Mouse (Mus musculus) forebrain, embryonic 16.5 days (tissue): ENCODE measurements around the gene Arid1a. TPM values are rescaled to one million over a fixed set of nuclear protein-coding genes. Genes with fewer than 3 reads are reported as not detected.
"Not testable (repeated sequence)": the region's sequence is repeated elsewhere in the genome, so short reads cannot be mapped to it uniquely, and the experiment has no call there.

Source experiments
- ATAC-seq: fragments of 200-750 bp; cut with Nextera tagmentation; 2 replicates; pipeline ENCODE4 v1.8.0; 2017; ENCODE audit warnings: mild to moderate bottlenecking, moderate library complexity
- H3K27ac ChIP-seq: fragments of 300-500 bp; sonication (generic); 2 replicates; pipeline ENCODE4 v1.5.1; 2014; ENCODE audit warnings: low read length, control low read depth
- H3K27me3 ChIP-seq: fragments of 300-500 bp; sonication (generic); replicated peaks from 2 replicates; pipeline ENCODE4 v1.6.1; 2014; ENCODE audit warnings: low read length; ENCODE audit not compliant: control insufficient read depth, insufficient read depth
- H3K36me3 ChIP-seq: fragments of 300-500 bp; sonication (generic); 2 replicates; pipeline ENCODE4 v1.6.1; 2014; ENCODE audit not compliant: control insufficient read depth, insufficient read depth
- H3K4me1 ChIP-seq: fragments of 300-500 bp; sonication (generic); replicated peaks from 2 replicates; pipeline ENCODE4 v1.6.1; 2014; ENCODE audit warnings: low read length; ENCODE audit not compliant: control insufficient read depth, insufficient read depth
- H3K4me2 ChIP-seq: fragments of 300-500 bp; sonication (generic); 2 replicates; pipeline ENCODE4 v1.6.1; 2014; ENCODE audit warnings: mild to moderate bottlenecking, low read length, control low read depth
- H3K4me3 ChIP-seq: fragments of 300-500 bp; sonication (generic); replicated peaks from 2 replicates; pipeline ENCODE4 v1.5.1; 2014; ENCODE audit warnings: mild to moderate bottlenecking, low read length, control low read depth
- H3K9ac ChIP-seq: fragments of 300-500 bp; sonication (generic); replicated peaks from 2 replicates; pipeline ENCODE4 v1.6.1; 2014; ENCODE audit warnings: low read depth, low read length, control low read depth
- H3K9me3 ChIP-seq: fragments of 300-500 bp; sonication (generic); 2 replicates; pipeline ENCODE4 v1.6.1; 2016; ENCODE audit warnings: low read length; ENCODE audit not compliant: control insufficient read depth
- WGBS: fragments of 180-500 bp; shearing (Covaris S2); extraction: QIAGEN DNeasy Blood & Tissue Kit; methylation state at CpG from one replicate; pipeline ENCODE4 v1.1.7; 2014; 5-methylcytosine and 5-hydroxymethylcytosine counted together
- polyA plus RNA-seq: library from polyadenylated mRNA; unstranded; fragments of >200 nt; fragmentation: Nextera tagmentation; extraction: Ambion mirVana; gene quantifications from 2 replicates; pipeline ENCODE4 v1.2.1, GENCODE M21; 2015

Gene Arid1a
- polyA plus RNA-seq, 1 experiment from 2014 or later, result 41.4 TPM

GRCm38 (mm10) chr4:133662421-133662820 is 94.1 kb downstream of the Arid1a start:
- no peak overlapping the region for H3K27ac ChIP-seq
- no peak overlapping the region for H3K9ac ChIP-seq
- WGBS, result 96% methylated on average over 8 of the region's 8 CpGs
- no peak overlapping the region for H3K4me3 ChIP-seq
- no peak for ATAC-seq
- H3K4me2 ChIP-seq, result no peak overlapping the region
- no peaks in the 10 kb centered on the region for H3K9me3 ChIP-seq
- H3K4me1 ChIP-seq, result peaks cover 30% of the 10 kb centered on the region
- H3K27me3 ChIP-seq, result no peaks in the 10 kb centered on the region
- peaks cover 2% of the 10 kb centered on the region; the same call in 1 of the 2 replicates for H3K36me3 ChIP-seq

DNA sequence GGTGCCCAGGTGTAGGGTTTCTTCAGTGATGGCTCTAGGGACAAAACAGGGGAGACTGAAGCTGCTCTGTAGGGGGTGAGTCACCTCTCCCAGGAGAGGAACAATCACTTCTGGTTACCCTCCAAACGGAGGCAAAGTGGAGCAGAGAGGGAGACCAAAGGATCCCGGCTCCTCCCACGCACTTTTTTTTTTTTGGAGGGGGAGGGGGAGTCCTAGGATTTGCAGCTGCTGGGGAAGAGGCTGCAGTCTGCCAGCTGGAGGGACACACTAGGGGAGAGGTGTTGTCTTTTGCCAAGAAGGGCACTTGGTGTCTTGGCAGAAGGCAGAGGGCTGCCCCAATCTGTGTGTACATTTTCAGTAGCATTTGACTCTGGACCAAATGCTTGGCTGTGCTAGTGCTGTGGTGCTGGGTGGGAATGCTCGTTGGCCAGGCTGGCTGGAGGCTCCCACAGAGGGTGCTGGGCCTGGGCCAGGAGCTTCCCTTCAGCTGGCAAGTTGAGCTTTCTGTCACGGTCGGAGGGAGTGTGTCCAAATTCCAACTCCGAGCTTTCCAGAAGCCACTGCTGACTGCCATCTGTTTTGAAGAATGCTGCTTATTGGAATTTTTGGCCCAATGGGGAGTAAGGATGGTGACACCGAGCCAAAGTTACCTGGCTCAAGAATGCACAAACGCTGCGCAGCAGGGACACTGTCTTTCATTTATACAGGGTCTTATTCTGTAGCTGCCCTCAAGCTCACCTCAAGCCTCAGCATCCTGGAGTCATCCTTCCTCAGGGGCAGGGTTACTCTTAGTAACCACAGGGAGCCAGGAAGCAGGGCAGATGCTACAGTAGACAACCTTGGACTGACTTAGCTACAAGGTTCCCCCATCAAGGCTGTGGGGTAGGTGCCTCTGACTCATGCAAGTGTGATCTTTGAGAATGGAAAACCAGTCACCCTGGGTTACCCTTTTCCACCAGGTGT is 96.1 kb downstream of the Arid1a start:
- Histone ChIP-seq H3K27ac (peak overlapping the region; percentile 76), H3K9me3 (no peaks in the 10 kb centered on the region), H3K9ac (no peak overlapping the region), H3K4me3 (no peak overlapping the region), H3K36me3 (no peaks in the 10 kb centered on the region; the same call in 1 of the 2 replicates), H3K27me3 (no peaks in the 10 kb centered on the region), H3K4me2 (peak overlapping the region; percentile 32), H3K4me1 (peaks cover 30% of the 10 kb centered on the region)
- WGBS, result 9% methylated on average over 10 of the region's 10 CpGs
- peak; percentile 89 for ATAC-seq

DNA sequence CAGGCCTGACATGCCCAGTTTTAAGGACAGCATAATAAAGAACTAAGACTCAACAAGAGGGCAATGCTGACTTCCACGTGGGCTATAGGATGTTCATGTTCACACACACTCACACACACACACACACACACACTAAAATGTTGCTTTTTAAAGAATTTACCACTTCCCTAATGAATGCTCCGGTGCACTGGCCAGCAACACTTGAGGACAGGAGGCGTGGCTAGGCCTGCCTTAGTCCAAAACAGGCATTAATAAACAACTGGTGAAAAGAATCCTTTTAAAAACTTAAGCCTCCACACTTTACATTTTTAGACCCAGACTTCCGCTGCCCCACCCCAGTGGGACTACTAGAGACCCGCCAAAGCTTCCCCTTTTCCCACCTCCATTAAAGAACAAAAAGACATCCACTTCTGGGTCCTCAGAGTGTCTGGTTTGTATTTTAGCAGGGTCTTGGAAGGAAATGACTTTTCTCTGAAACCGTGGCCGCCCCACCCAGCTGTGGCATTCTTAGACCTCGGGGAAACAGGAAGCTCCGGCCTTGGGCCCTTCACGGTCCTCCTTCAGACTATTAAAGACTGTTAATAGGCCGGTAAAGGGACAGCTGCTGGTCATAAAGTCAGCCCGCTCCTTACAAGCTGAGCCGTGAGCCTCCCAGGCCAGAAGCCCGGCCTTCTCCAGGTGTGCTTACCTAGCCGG is 96.9 kb downstream of the Arid1a start:
- H3K36me3 ChIP-seq, result no peaks in the 10 kb centered on the region; the same call in 1 of the 2 replicates
- no peak overlapping the region for H3K9ac ChIP-seq
- peak overlapping the region; percentile 76 for H3K27ac ChIP-seq
- H3K9me3 ChIP-seq, result no peaks in the 10 kb centered on the region
- no peak overlapping the region for H3K4me3 ChIP-seq
- no peaks in the 10 kb centered on the region for H3K27me3 ChIP-seq
- ATAC-seq, result no peak
- H3K4me1 ChIP-seq, result peaks cover 25% of the 10 kb centered on the region
- 12% methylated on average over 15 of the region's 15 CpGs for WGBS
- peak overlapping the region; percentile 32 for H3K4me2 ChIP-seq

- Histone ChIP-seq H3K9ac (no peak overlapping the region), H3K27ac (no peak overlapping the region), H3K27me3 (no peaks in the 10 kb centered on the region), H3K4me1 (peaks cover 25% of the 10 kb centered on the region), H3K36me3 (no peaks in the 10 kb centered on the region), H3K4me2 (no peak overlapping the region), H3K4me3 (no peak overlapping the region), H3K9me3 (no peaks in the 10 kb centered on the region)
- 30% methylated on average over 2 of the region's 2 CpGs for WGBS
- ATAC-seq, result no peak
Measured at GRCm38 (mm10) chr4:133658729-133659128, 97.8 kb downstream of the Arid1a start.

DNA sequence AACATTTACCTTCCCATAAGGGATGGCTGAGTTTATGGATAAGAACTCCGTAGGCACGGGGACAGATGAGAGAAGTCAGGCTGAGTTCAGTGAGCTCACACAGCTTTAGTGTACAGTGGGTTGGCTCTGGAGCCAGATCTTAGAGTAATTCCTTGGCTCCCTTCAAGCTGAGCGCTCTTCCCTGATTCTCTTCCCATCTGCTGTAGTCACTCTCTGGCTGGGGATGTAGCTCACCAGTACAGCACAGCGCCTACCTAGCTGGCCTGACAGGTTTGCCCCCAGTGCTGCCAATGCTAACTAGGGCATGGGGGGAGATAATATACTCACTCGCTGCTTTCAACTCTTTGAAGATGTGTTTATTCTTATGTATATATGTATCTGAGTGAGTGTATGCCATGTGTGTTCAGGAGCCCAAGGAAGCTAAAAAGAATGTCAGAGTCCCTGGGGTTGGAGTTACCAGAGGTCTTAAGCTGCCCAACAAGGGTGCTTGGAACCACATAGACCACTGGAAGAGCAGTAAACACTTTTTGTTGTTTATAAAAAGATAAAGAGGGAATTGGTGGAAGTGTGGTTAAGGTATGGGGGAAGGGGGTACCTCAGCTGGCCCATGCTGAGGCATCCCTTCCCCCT is 98.6 kb downstream of the Arid1a start:
- 40% methylated on average over 5 of the region's 5 CpGs for WGBS
- no peak overlapping the region for H3K27ac ChIP-seq
- no peak overlapping the region for H3K4me3 ChIP-seq
- no peaks in the 10 kb centered on the region for H3K9me3 ChIP-seq
- no peak overlapping the region for H3K4me2 ChIP-seq
- H3K27me3 ChIP-seq, result no peaks in the 10 kb centered on the region
- H3K4me1 ChIP-seq, result peaks cover 25% of the 10 kb centered on the region
- no peak for ATAC-seq
- H3K9ac ChIP-seq, result no peak overlapping the region
- H3K36me3 ChIP-seq, result no peaks in the 10 kb centered on the region

- WGBS, result 18% methylated on average over 4 of the region's 4 CpGs
- no peak overlapping the region for H3K27ac ChIP-seq
- H3K9ac ChIP-seq, result no peak overlapping the region
- no peaks in the 10 kb centered on the region for H3K27me3 ChIP-seq
- no peak overlapping the region for H3K4me3 ChIP-seq
- no peak for ATAC-seq
- no peaks in the 10 kb centered on the region for H3K36me3 ChIP-seq
- H3K9me3 ChIP-seq, result no peaks in the 10 kb centered on the region
- H3K4me2 ChIP-seq, result no peak overlapping the region
- peaks cover 25% of the 10 kb centered on the region for H3K4me1 ChIP-seq
Measured at GRCm38 (mm10) chr4:133656997-133657396, 99.6 kb downstream of the Arid1a start.

- no peak for ATAC-seq
- Histone ChIP-seq H3K4me3 (no peak overlapping the region), H3K9ac (no peak overlapping the region), H3K4me2 (no peak overlapping the region), H3K27me3 (no peaks in the 10 kb centered on the region), H3K9me3 (no peaks in the 10 kb centered on the region), H3K4me1 (peaks cover 25% of the 10 kb centered on the region), H3K36me3 (no peaks in the 10 kb centered on the region), H3K27ac (no peak overlapping the region)
- 41% methylated on average over 4 of the region's 4 CpGs for WGBS
Measured at GRCm38 (mm10) chr4:133656294-133656693, 100.3 kb downstream of the Arid1a start.

DNA sequence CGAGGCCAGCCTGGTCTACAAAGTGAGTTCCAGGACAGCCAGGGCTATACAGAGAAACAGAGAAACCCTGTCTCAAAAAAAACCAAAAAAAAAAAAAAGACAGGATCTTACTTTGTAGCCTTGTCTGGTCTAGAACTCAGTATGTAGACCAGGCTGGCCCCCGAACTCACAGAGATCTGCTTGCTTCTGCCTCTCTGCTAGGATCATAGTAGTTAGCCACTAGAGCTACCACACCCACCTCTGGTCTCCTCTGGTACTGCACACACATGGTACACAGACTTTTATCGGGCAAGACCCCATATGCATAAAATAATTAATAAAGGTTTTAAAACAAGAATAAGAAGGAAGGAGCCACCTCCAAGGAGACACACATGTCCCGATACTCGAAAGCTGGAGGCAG is 102.5 kb downstream of the Arid1a start:
- H3K4me3 ChIP-seq, H3K4me2 ChIP-seq, ATAC-seq, H3K9ac ChIP-seq, H3K27ac ChIP-seq, H3K36me3 ChIP-seq, H3K27me3 ChIP-seq, H3K4me1 ChIP-seq, H3K9me3 ChIP-seq: not testable (repeated sequence)
- WGBS, result 97% methylated on average over 5 of the region's 5 CpGs

DNA sequence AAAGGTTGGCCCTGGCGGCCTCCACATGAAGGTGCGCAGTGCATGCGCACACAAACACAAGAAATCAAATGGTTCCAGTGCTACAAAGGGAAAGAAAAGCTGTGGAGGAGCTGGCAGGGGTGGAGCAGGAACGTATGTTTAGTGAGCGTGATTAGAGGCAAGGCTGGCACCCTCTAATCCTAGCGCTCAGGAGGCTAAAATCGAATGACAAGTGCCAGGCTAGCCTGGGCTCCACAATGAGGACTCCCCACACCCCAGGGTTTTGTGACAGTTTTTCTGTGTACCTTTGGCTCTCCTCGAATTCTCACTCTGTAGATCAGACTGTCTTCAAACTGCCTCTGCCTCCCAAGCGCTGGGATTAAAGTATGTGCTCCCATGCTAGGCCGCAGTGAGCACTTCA is 103.8 kb downstream of the Arid1a start:
- 72% methylated on average over 10 of the region's 10 CpGs for WGBS
- H3K27ac ChIP-seq, result no peak overlapping the region
- no peak overlapping the region for H3K9ac ChIP-seq
- H3K4me3 ChIP-seq, result no peak overlapping the region
- H3K4me1 ChIP-seq, result no peaks in the 10 kb centered on the region
- no peak overlapping the region for H3K4me2 ChIP-seq
- ATAC-seq, result no peak
- H3K36me3 ChIP-seq, result no peaks in the 10 kb centered on the region
- no peaks in the 10 kb centered on the region for H3K9me3 ChIP-seq
- no peaks in the 10 kb centered on the region for H3K27me3 ChIP-seq
